ENCODE assay signal across 10 mouse cellular contexts in the genomic region with DNA sequence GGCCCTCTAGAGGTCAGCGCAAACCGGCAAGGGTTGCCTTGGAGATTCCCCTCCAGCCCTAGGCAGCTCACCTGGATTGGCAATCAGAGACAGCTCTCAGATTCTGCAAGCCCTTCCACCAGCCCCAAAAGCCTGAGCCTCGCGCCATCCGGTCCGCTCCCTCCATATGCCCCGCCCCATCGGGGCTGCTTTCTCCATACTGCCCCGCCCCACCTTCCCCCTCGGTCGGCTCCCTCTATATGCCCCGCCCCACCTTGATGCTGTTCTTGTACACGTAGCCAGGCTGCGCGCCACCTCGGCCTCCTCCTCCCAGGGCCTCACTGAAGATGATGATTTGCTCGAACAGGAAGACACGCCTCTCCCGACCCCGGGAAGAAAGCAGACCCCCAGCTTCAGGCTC. TPM values are rescaled to one million over a fixed set of nuclear protein-coding genes. Genes with fewer than 3 reads are reported as not detected.
DNase-seq lines count a peak whose midpoint lies in the region; ATAC-seq and TF ChIP-seq lines count a peak whose summit lies in the region.
"Had no signal": no experiment of that assay in that cellular context is flagged by ENCODE, and none has a peak within 500 bp of the region (broad histone marks: within the 10 kb centered on the region; RNA-seq: fewer than 3 reads in every experiment).

No protein-coding gene starts in this region.

- WGBS in lung, embryonic 14.5 days: 22% methylated on average over 20 of the region's 20 CpGs
- 7% methylated on average over 20 of the region's 20 CpGs for WGBS in forebrain, embryonic 10.5 days
- 13% methylated on average over 20 of the region's 20 CpGs for WGBS in limb, embryonic 13.5 days
- 12% methylated on average over 20 of the region's 20 CpGs for WGBS in small intestine, adult 2 months

- H3K9me3 ChIP-seq in lung, embryonic 14.5 days (ENCODE audit: low read depth, low read length): no peaks in the 10 kb centered on the region
- peaks cover 5% of the 10 kb centered on the region; the same call in 1 of the 2 replicates for H3K9me3 ChIP-seq in forebrain, embryonic 10.5 days
- no peaks in the 10 kb centered on the region for H3K9me3 ChIP-seq in limb, embryonic 13.5 days

- peak overlapping the region; percentile 19; the same call in 1 of the 2 replicates for H3K4me2 ChIP-seq in lung, embryonic 14.5 days
- peak overlapping the region; percentile 45 for H3K4me2 ChIP-seq in limb, embryonic 13.5 days (replicated peaks)

- TF ChIP-seq CTCF in lung, embryonic 14.5 days (IDR thresholded peaks at IDR 0.05; ENCODE audit: low read depth): no peak
- TF ChIP-seq CTCF in small intestine, adult 2 months (IDR thresholded peaks at IDR 0.05; ENCODE audit: extremely low read depth, insufficient read length, insufficient replicate concordance, low read depth, low read length): no peak

- peaks cover 36% of the 10 kb centered on the region for H3K36me3 ChIP-seq in lung, embryonic 14.5 days (ENCODE audit: insufficient read depth)
- H3K36me3 ChIP-seq in forebrain, embryonic 10.5 days (replicated peaks): peaks cover 39% of the 10 kb centered on the region
- peaks cover 56% of the 10 kb centered on the region for H3K36me3 ChIP-seq in limb, embryonic 13.5 days
- no peaks in the 10 kb centered on the region for H3K36me3 ChIP-seq in small intestine, adult 2 months (ENCODE audit: control insufficient read depth, insufficient read depth, low read length)

- TF ChIP-seq POLR2A in small intestine, adult 2 months (IDR thresholded peaks at IDR 0.05; ENCODE audit: low read depth, low read length): no peak

- DNase-seq in lung, embryonic 14.5 days: no peak
- no peak for DNase-seq in lung, postnatal 36 days
- no peak for DNase-seq in forebrain, embryonic 10.5 days (ENCODE audit: extremely low spot score, low spot score)
- no peak for DNase-seq in left cerebral cortex, postnatal 10 days (ENCODE audit: extremely low spot score in 1 of 2, low spot score in 2 of 2)
- DNase-seq in spleen, adult 18-20 months: no peak
- DNase-seq: kidney, adult 18-20 months had no signal

- no peak overlapping the region for H3K27ac ChIP-seq in lung, embryonic 14.5 days (ENCODE audit: low read depth)
- H3K27ac ChIP-seq in forebrain, embryonic 10.5 days: 0 out of 2 replicates have a peak overlapping the region, but pooled peaks have one; percentile 4
- no peak overlapping the region for H3K27ac ChIP-seq in limb, embryonic 13.5 days
- H3K27ac ChIP-seq in small intestine, adult 2 months (ENCODE audit: insufficient read depth, low read depth, low read length): no peak overlapping the region

- no peak overlapping the region for H3K9ac ChIP-seq in lung, embryonic 14.5 days
- H3K9ac ChIP-seq in limb, embryonic 13.5 days: peak overlapping the region; percentile 40

- intact Hi-C loops in left cerebral cortex, postnatal 10 days (cut with DNase I): no loop called here

- no peak for ATAC-seq in lung, embryonic 14.5 days (ENCODE audit: insufficient read depth)
- no peak for ATAC-seq in limb, embryonic 13.5 days (ENCODE audit: low FRiP score, low read depth)
- no peak for ATAC-seq in monocyte, adult 5-6 weeks (replicated peaks; ENCODE audit: insufficient number of reproducible peaks, low FRiP score, low TSS enrichment, poor library complexity, severe bottlenecking)
- ATAC-seq: activated CD4-positive, CD25-positive, alpha-beta regulatory T cell, adult 4 months had no signal

- H3K4me1 ChIP-seq in lung, embryonic 14.5 days (ENCODE audit: insufficient read depth): peaks cover 3% of the 10 kb centered on the region; the same call in 1 of the 2 replicates
- H3K4me1 ChIP-seq in forebrain, embryonic 10.5 days: peaks cover 66% of the 10 kb centered on the region
- peaks cover 34% of the 10 kb centered on the region for H3K4me1 ChIP-seq in limb, embryonic 13.5 days
- H3K4me1 ChIP-seq in small intestine, adult 2 months (ENCODE audit: control insufficient read depth, insufficient read depth, insufficient read length, low read length): peaks cover 7% of the 10 kb centered on the region; the same call in 1 of the 2 replicates

- H3K27me3 ChIP-seq in lung, embryonic 14.5 days (ENCODE audit: insufficient read depth, low read length): peaks cover 24% of the 10 kb centered on the region
- peaks cover 73% of the 10 kb centered on the region for H3K27me3 ChIP-seq in forebrain, embryonic 10.5 days (ENCODE audit: poor library complexity, severe bottlenecking)
- peaks cover 48% of the 10 kb centered on the region for H3K27me3 ChIP-seq in limb, embryonic 13.5 days
- H3K27me3 ChIP-seq in small intestine, adult 2 months (ENCODE audit: control insufficient read depth, insufficient read depth, low read length): peaks cover 57% of the 10 kb centered on the region

- H3K4me3 ChIP-seq in lung, embryonic 14.5 days (ENCODE audit: low read depth, low read length): no peak overlapping the region
- peak overlapping the region; percentile 19 for H3K4me3 ChIP-seq in forebrain, embryonic 10.5 days
- H3K4me3 ChIP-seq in limb, embryonic 13.5 days: no peak overlapping the region; the same call in 1 of the 2 replicates
- H3K4me3 ChIP-seq in small intestine, adult 2 months (ENCODE audit: low read depth, low read length): peak overlapping the region; percentile 8; the same call in 1 of the 2 replicates

RNA-seq across cellular contexts. Expression of gene Slc26a10, which starts 3.3 kb away (rescaled TPM):
- 0.09 and 0.27 TPM in 2 replicates for polyA plus RNA-seq in lung, embryonic 14.5 days (2014; fragmentation: Nextera tagmentation; extraction: Ambion mirVana)
- polyA plus RNA-seq in forebrain, embryonic 10.5 days (2016; fragmentation: Nextera tagmentation; extraction: Ambion mirVana): 1.9 and 2.0 TPM in 2 replicates
- polyA plus RNA-seq in limb, embryonic 13.5 days (2015; fragmentation: Nextera tagmentation; extraction: Ambion mirVana): 1.4 and 1.6 TPM in 2 replicates
- 0.56 and 0.85 TPM in 2 replicates for polyA plus RNA-seq in small intestine, adult 2 months (2012; rRNA removed)
- total RNA-seq in left cerebral cortex, postnatal 10 days (2021): 1 to 10 TPM; 1.0 to 1.2 TPM
- total RNA-seq in monocyte, adult 5-6 weeks (2017): 3.2 to 4.2 TPM (median 3.5 TPM) in 3 replicates

RNA-seq across cellular contexts. Expression of gene Arhgef25, which starts 6.1 kb away (rescaled TPM):
- polyA plus RNA-seq in lung, embryonic 14.5 days (2014; fragmentation: Nextera tagmentation; extraction: Ambion mirVana): 45.8 and 48.7 TPM in 2 replicates
- polyA plus RNA-seq in forebrain, embryonic 10.5 days (2016; fragmentation: Nextera tagmentation; extraction: Ambion mirVana): 23.7 and 25.7 TPM in 2 replicates
- 108 and 111 TPM in 2 replicates for polyA plus RNA-seq in limb, embryonic 13.5 days (2015; fragmentation: Nextera tagmentation; extraction: Ambion mirVana)
- 8.8 and 10.4 TPM in 2 replicates for polyA plus RNA-seq in small intestine, adult 2 months (2012; rRNA removed)
- 10 to 100 TPM; 65.2 to 69.1 TPM for total RNA-seq in left cerebral cortex, postnatal 10 days (2021)
- 1.9 TPM in 1 of 3 replicates, not detected in the others for total RNA-seq in monocyte, adult 5-6 weeks (2017)
- polyA plus RNA-seq: activated CD4-positive, CD25-positive, alpha-beta regulatory T cell, adult 4 months had no signal

RNA-seq across cellular contexts. Expression of gene Dtx3, which starts 11.8 kb away (rescaled TPM):
- 81.4 and 92.4 TPM in 2 replicates for polyA plus RNA-seq in lung, embryonic 14.5 days (2014; fragmentation: Nextera tagmentation; extraction: Ambion mirVana)
- 106 and 108 TPM in 2 replicates for polyA plus RNA-seq in forebrain, embryonic 10.5 days (2016; fragmentation: Nextera tagmentation; extraction: Ambion mirVana)
- polyA plus RNA-seq in limb, embryonic 13.5 days (2015; fragmentation: Nextera tagmentation; extraction: Ambion mirVana): 169 and 173 TPM in 2 replicates
- 24.0 and 35.3 TPM in 2 replicates for polyA plus RNA-seq in small intestine, adult 2 months (2012; rRNA removed)
- total RNA-seq in left cerebral cortex, postnatal 10 days (2021): 100 to 1,000 TPM; 182 to 185 TPM
- 3.8 to 17.3 TPM (median 8.8 TPM) in 3 replicates for total RNA-seq in monocyte, adult 5-6 weeks (2017)

RNA-seq across cellular contexts. Expression of gene B4galnt1, which starts 18.7 kb away (rescaled TPM):
- polyA plus RNA-seq in lung, embryonic 14.5 days (2014; fragmentation: Nextera tagmentation; extraction: Ambion mirVana): 2.9 and 4.4 TPM in 2 replicates
- polyA plus RNA-seq in forebrain, embryonic 10.5 days (2016; fragmentation: Nextera tagmentation; extraction: Ambion mirVana): 4.0 and 5.0 TPM in 2 replicates
- polyA plus RNA-seq in limb, embryonic 13.5 days (2015; fragmentation: Nextera tagmentation; extraction: Ambion mirVana): 6.2 and 6.9 TPM in 2 replicates
- 228 and 484 TPM in 2 replicates for polyA plus RNA-seq in small intestine, adult 2 months (2012; rRNA removed)
- 100 to 1,000 TPM; 105 to 107 TPM for total RNA-seq in left cerebral cortex, postnatal 10 days (2021)
- 166 to 275 TPM (median 211 TPM) in 3 replicates for total RNA-seq in monocyte, adult 5-6 weeks (2017)

RNA-seq across cellular contexts. Expression of gene Pip4k2c, which starts 27.6 kb away (rescaled TPM):
- polyA plus RNA-seq in lung, embryonic 14.5 days (2014; fragmentation: Nextera tagmentation; extraction: Ambion mirVana): 17.8 and 21.0 TPM in 2 replicates
- polyA plus RNA-seq in forebrain, embryonic 10.5 days (2016; fragmentation: Nextera tagmentation; extraction: Ambion mirVana): 21.3 and 21.4 TPM in 2 replicates
- 27.6 and 29.1 TPM in 2 replicates for polyA plus RNA-seq in limb, embryonic 13.5 days (2015; fragmentation: Nextera tagmentation; extraction: Ambion mirVana)
- 13.8 and 31.4 TPM in 2 replicates for polyA plus RNA-seq in small intestine, adult 2 months (2012; rRNA removed)
- total RNA-seq in left cerebral cortex, postnatal 10 days (2021): 10 to 100 TPM; 42.2 to 47.4 TPM
- 15.7 to 32.0 TPM (median 21.5 TPM) in 3 replicates for total RNA-seq in monocyte, adult 5-6 weeks (2017)

Comparison
In these comparisons a context has a peak if more than half of its experiments do, and no peak if none do; other contexts are left out.
1. H3K4me3 ChIP-seq: peak in forebrain, embryonic 10.5 days (single experiment) and small intestine, adult 2 months (single experiment); none in lung, embryonic 14.5 days (single experiment) and limb, embryonic 13.5 days (single experiment).